Comparison of ENCODE assay signal across 9 mouse cellular contexts in the genomic region with DNA sequence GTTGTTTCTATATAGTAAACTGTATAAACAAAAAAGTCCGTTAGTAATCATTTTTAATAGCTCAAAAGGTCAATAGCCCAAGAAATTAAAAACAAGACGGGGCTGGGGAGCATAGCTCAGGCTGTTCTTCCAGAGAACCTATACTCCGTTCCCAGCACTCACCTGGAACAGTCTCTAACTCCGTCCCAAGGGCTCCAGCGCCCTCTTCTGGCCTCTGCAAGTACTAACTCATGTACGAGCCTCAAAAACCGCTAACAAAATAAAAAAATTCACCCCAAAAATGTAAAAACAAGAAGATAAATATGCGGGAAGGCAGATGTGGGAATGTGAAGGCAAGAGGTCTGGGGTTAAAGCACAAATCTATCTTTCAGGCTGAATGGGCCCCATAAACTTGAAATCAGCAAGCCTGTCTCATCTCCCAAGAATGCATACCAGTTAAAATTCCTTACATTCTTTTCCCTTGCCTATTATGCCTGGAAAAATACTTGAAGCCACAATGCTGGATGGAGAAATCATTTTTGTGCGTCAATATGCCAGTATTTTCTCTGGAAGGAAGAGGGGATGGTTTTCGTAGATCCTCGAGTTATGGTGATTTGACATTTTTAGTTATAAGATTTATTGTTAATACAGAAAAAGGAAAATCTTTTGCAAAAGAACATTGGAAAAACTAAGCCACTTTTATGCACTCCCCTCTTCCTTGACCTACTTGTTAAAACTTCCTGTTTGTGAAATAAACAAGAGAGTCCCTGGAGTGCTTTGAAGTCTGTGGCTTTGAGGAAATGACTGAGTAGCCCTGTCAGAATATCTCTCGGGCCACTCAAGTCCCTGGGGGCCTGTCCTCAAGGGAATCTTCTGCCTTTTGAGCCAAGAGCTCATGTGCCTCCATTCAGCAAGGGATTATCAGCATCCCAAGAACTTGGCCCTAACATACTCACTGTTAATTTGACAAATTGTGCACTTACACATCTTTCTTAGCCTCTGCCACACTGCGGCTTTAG.
DNase-seq lines count a peak whose midpoint lies in the region; ATAC-seq and TF ChIP-seq lines count a peak whose summit lies in the region.
"Had no signal": no experiment of that assay in that cellular context is flagged by ENCODE, and none has a peak within 500 bp of the region (broad histone marks: within the 10 kb centered on the region; RNA-seq: fewer than 3 reads in every experiment).

No protein-coding gene starts in this region.

- no peaks in the 10 kb centered on the region for H3K27me3 ChIP-seq in lung, embryonic 16.5 days (ENCODE audit: control insufficient read depth, insufficient read depth, low read depth, low read length)
- H3K27me3 ChIP-seq: embryonic facial prominence, embryonic 12.5 days had no signal

- WGBS in lung, embryonic 16.5 days = 54% methylated on average over 13 of the region's 13 CpGs

- no peak for DNase-seq in lung, adult 18-20 months
- peak; percentile 70 for DNase-seq in kidney, adult 9 months
- DNase-seq in skeletal muscle tissue, adult 2 months (ENCODE audit: low read depth, low spot score) = peak; percentile 39
- no peak for DNase-seq in spleen, postnatal 36 days (ENCODE audit: low spot score in 2 of 2)
- no peak for DNase-seq in spleen, postnatal 10 days (ENCODE audit: low spot score in 2 of 2)
- DNase-seq in cerebellum, postnatal 36 days = no peak

- peak overlapping the region; percentile 18; the same call in 1 of the 2 replicates for H3K27ac ChIP-seq in lung, embryonic 16.5 days (ENCODE audit: low read length)
- peak overlapping the region; percentile 86 for H3K27ac ChIP-seq in embryonic fibroblast, embryonic 13.5 days (ENCODE audit: insufficient read depth, low read length)
- H3K27ac ChIP-seq: embryonic facial prominence, embryonic 12.5 days had no signal

- peak; percentile 31; the same call in 1 of the 2 replicates for ATAC-seq in lung, embryonic 16.5 days (ENCODE audit: low read depth)

- no peak overlapping the region for H3K4me3 ChIP-seq in lung, embryonic 16.5 days (ENCODE audit: low read length)
- no peak overlapping the region for H3K4me3 ChIP-seq in embryonic fibroblast, embryonic 13.5 days (ENCODE audit: insufficient read depth, low read length)
- H3K4me3 ChIP-seq: embryonic facial prominence, embryonic 12.5 days had no signal

- TF ChIP-seq POLR2A in embryonic fibroblast, embryonic 13.5 days (IDR thresholded peaks at IDR 0.05; ENCODE audit: low read depth, low read length) = no peak

- peak; percentile 16; the same call in 1 of the 2 replicates for TF ChIP-seq CTCF in embryonic fibroblast, embryonic 13.5 days (IDR thresholded peaks at IDR 0.05; ENCODE audit: borderline replicate concordance, insufficient read depth, low read length)

- H3K9me3 ChIP-seq in lung, embryonic 16.5 days (ENCODE audit: control insufficient read depth, low read length) = no peaks in the 10 kb centered on the region
- H3K9me3 ChIP-seq: embryonic facial prominence, embryonic 12.5 days had no signal

- no peak overlapping the region for H3K9ac ChIP-seq in lung, embryonic 16.5 days (ENCODE audit: low read length)
- H3K9ac ChIP-seq: embryonic facial prominence, embryonic 12.5 days had no signal

- peaks cover 4% of the 10 kb centered on the region for H3K4me1 ChIP-seq in lung, embryonic 16.5 days (replicated peaks; ENCODE audit: control insufficient read depth, insufficient read depth, low read length)
- peaks cover 11% of the 10 kb centered on the region for H3K4me1 ChIP-seq in embryonic fibroblast, embryonic 13.5 days (ENCODE audit: control insufficient read depth, insufficient read depth, low read length)
- H3K4me1 ChIP-seq: embryonic facial prominence, embryonic 12.5 days had no signal

- H3K4me2 ChIP-seq in lung, embryonic 16.5 days (ENCODE audit: low read depth, low read length) = no peak overlapping the region
- H3K4me2 ChIP-seq: embryonic facial prominence, embryonic 12.5 days had no signal

- H3K36me3 ChIP-seq in lung, embryonic 16.5 days (ENCODE audit: control insufficient read depth, insufficient read depth, low read length) = no peaks in the 10 kb centered on the region
- H3K36me3 ChIP-seq: embryonic facial prominence, embryonic 12.5 days had no signal

Comparison
In these comparisons a context has a peak if more than half of its experiments do, and no peak if none do; other contexts are left out.
1. DNase-seq: peak in kidney, adult 9 months (single experiment) and skeletal muscle tissue, adult 2 months (single experiment); none in lung, adult 18-20 months (0 of 2), spleen, postnatal 36 days (0 of 2), spleen, postnatal 10 days (0 of 2) and cerebellum, postnatal 36 days (0 of 2).